Mouse (Mus musculus) urinary bladder, postnatal 36 days (tissue): ENCODE measurements around the gene Zfp53.
"Not testable (repeated sequence)": the region's sequence is repeated elsewhere in the genome, so short reads cannot be mapped to it uniquely, and the experiment has no call there.

ENCODE experiments used
- DNase-seq, 2 experiments: peaks; one replicate each; pipeline ENCODE4 v3.0.0; 2022; ENCODE audit warnings: low spot score in 2 of 2, mixed read lengths in 1 of 2

The Zfp53 gene

GRCm38 (mm10) chr17:21488760-21489499 is at the start of gene Zfp53:
Gene Zfp53, plus strand, starts transcription at chr17:21488998.
- DNase-seq, result peak; percentile 83 to 90

GRCm38 (mm10) chr17:21449669-21450068 is 39.1 kb upstream of the Zfp53 start:
- peak; percentile 64 to 73 for DNase-seq

- DNase-seq, result peak; percentile 94 to 95
Observed at GRCm38 (mm10) chr17:21450138-21450704, 38.6 kb upstream of the Zfp53 start, which contains the start of gene Zfp51. Gene Zfp51, plus strand, starts transcription at chr17:21450374.

- no peak for DNase-seq
Observed at GRCm38 (mm10) chr17:21463550-21463949, 25.2 kb upstream of the Zfp53 start.

- DNase-seq, result no peak
Observed at GRCm38 (mm10) chr17:21472032-21472652, 16.7 kb upstream of the Zfp53 start.

- DNase-seq, result no peak
Observed at GRCm38 (mm10) chr17:21472653-21473307, 16.0 kb upstream of the Zfp53 start.

GRCm38 (mm10) chr17:21473362-21474190 is 15.2 kb upstream of the Zfp53 start:
- DNase-seq, result no peak

GRCm38 (mm10) chr17:21474729-21475128 is 14.1 kb upstream of the Zfp53 start:
- DNase-seq, result not testable (repeated sequence)

GRCm38 (mm10) chr17:21475290-21475689 is 13.5 kb upstream of the Zfp53 start:
- DNase-seq, result not testable (repeated sequence)

- DNase-seq, result not testable (repeated sequence)
Observed at GRCm38 (mm10) chr17:21476351-21476750, 12.4 kb upstream of the Zfp53 start.

- DNase-seq, result not testable (repeated sequence)
Observed at GRCm38 (mm10) chr17:21478103-21478777, 10.6 kb upstream of the Zfp53 start.

GRCm38 (mm10) chr17:21489500-21490001 is 753 bp downstream of the Zfp53 start:
- DNase-seq, result no peak

- DNase-seq, result no peak
Observed at GRCm38 (mm10) chr17:21501365-21501764, 12.6 kb downstream of the Zfp53 start.

GRCm38 (mm10) chr17:21504524-21504923 is 15.7 kb downstream of the Zfp53 start:
- DNase-seq, result no peak

GRCm38 (mm10) chr17:21506258-21506657 is 17.5 kb downstream of the Zfp53 start:
- no peak for DNase-seq

GRCm38 (mm10) chr17:21509756-21510155 is 21.0 kb downstream of the Zfp53 start:
- DNase-seq, result no peak

- DNase-seq, result peak in 1 of 2 experiments; percentile 52
Observed at GRCm38 (mm10) chr17:21515403-21516105, 26.8 kb downstream of the Zfp53 start.

GRCm38 (mm10) chr17:21516201-21517129 is 27.7 kb downstream of the Zfp53 start:
- peak; percentile 69 to 73 for DNase-seq
